Mouse (Mus musculus): ENCODE data around the gene Nps. TPM values are rescaled to one million over a fixed set of nuclear protein-coding genes. Genes with fewer than 3 reads are reported as not detected.
"Not testable (repeated sequence)": the region's sequence is repeated elsewhere in the genome, so short reads cannot be mapped to it uniquely, and the experiment has no call there.

Gene Nps
- not detected in 2 replicates for polyA plus RNA-seq (2015; fragmentation: Nextera tagmentation; extraction: Ambion mirVana)

DNA sequence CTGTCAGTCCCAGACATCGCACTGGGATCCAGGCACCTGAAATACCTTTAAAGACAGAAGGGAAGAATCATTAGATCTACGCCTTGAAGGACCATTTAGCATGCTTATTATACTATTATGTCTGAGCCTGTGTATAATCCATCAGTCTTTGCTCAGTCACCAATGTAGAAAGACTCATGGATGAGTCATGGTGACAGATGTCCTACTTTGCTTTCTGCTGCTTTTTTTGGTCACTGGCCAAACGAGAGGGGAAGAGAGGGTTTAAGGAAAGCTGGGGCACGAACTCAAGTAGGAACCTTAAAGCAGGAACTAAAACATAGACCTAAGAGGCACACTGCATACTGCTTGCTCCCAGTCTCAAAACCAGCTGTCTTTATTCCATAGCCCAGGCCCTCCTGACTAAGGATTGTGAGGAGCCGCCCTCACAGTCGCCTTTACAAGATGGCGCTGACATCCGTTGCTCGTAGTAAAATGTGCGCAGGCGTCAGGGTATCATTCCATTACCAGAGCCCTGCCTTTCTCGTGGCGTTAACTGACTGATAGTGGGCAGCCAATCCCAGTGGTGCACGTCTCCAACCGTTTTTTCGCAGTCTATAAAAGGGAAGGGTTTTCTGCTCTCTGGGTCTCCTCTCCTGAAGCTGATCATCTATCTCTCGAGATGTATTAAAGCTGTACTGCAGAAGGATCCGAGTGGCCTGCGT, at the start of gene Nps:
TSS of gene Nps (plus strand) at position 651 of the 701 bp plus-strand sequence.
- WGBS: 80% methylated on average over 19 of the region's 19 CpGs
- H3K9ac ChIP-seq; H3K27ac ChIP-seq (replicated peaks); H3K36me3 ChIP-seq; H3K9me3 ChIP-seq; H3K27me3 ChIP-seq (replicated peaks); H3K4me1 ChIP-seq; H3K4me2 ChIP-seq; H3K4me3 ChIP-seq; ATAC-seq (ENCODE audit: extremely low read depth, insufficient number of reproducible peaks, low FRiP score, low TSS enrichment): not testable (repeated sequence)

DNA sequence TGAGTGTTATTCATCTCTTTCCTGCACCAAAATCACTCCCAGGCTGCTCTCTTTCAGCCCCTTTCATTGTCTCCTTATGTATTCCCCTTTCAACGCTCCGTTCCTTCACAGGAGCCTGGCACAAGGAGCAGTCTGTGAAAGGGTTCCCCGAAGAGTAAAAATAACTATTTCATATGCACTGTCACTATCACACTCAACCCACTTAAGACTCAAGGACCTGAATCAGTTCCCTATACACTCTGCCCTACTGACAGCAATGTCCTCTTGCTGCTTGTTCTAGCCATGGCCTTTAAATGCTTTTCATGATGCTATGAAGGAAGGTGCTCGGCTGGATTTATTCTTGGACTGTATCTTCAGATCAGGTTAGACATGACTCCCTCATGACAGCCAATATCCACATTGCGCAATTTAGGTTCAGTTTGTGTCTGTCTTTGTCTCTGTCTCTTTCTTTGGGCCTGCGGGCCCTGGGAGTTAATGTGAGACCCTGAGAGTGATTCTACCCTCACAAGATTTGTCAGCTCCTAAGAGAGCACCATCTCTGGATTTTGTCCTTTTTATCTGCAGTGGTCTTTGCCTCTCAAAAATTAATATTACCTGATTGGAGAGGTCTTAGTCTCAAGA, 49.4 kb upstream of the Nps start:
- no peak overlapping the region for H3K4me2 ChIP-seq
- H3K36me3 ChIP-seq: no peaks in the 10 kb centered on the region
- WGBS: 62% methylated on average over 6 of the region's 6 CpGs
- H3K27me3 ChIP-seq (replicated peaks): peaks cover 4% of the 10 kb centered on the region; the same call in 1 of the 2 replicates
- H3K9ac ChIP-seq: no peak overlapping the region
- no peak overlapping the region for H3K4me3 ChIP-seq
- no peaks in the 10 kb centered on the region for H3K9me3 ChIP-seq
- H3K27ac ChIP-seq (replicated peaks): no peak overlapping the region
- no peak for ATAC-seq (ENCODE audit: extremely low read depth, insufficient number of reproducible peaks, low FRiP score, low TSS enrichment)
- peaks cover 14% of the 10 kb centered on the region for H3K4me1 ChIP-seq

DNA sequence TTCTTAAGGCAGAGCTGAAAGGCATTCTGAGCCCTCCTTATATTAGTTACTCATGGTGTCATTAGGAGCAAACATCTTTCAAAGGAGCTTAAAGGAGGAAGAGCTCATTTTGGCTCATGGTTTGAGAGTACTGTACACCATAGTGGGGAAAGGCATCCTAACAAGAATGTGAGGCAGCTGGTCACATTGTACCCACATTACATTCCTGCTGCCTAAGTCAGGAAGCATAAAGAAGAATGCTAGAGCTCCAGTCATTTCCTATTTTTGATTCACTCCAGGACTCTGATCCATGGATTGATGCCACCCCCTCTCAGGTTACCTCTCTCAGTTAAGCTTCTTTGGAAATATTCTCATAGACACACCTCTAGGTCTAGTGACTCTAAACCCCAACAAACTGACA, 48.2 kb upstream of the Nps start:
- Histone ChIP-seq H3K27me3 (replicated peaks) (peaks cover 4% of the 10 kb centered on the region; the same call in 1 of the 2 replicates), H3K4me1 (peaks cover 14% of the 10 kb centered on the region), H3K9ac (no peak overlapping the region), H3K27ac (replicated peaks) (no peak overlapping the region), H3K4me3 (no peak overlapping the region), H3K4me2 (no peak overlapping the region), H3K9me3 (no peaks in the 10 kb centered on the region), H3K36me3 (no peaks in the 10 kb centered on the region)
- ATAC-seq (ENCODE audit: extremely low read depth, insufficient number of reproducible peaks, low FRiP score, low TSS enrichment): no peak

DNA sequence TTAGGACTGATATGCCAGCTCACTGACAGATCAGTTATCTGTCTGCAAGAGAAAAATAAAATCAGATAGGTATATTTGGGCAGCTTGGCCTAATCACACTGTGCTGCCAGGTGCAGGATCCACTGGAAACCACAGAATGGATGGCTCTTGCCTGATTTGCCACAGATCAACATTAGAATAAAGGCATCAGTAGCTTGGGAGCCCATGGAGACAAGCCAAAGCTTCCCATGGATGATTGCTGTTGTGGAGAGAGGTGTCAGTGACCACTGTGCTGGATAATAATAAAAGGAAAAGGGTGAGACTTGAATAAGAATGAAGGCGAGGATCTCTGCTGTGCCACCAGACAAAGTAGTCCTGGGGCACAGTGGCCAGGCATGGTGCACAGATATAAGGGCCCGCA, 47.7 kb upstream of the Nps start:
- Histone ChIP-seq H3K9ac (no peak overlapping the region), H3K4me2 (no peak overlapping the region), H3K9me3 (no peaks in the 10 kb centered on the region), H3K27ac (replicated peaks) (no peak overlapping the region), H3K27me3 (replicated peaks) (peaks cover 4% of the 10 kb centered on the region; the same call in 1 of the 2 replicates), H3K4me1 (peaks cover 14% of the 10 kb centered on the region), H3K4me3 (no peak overlapping the region), H3K36me3 (no peaks in the 10 kb centered on the region)
- no peak for ATAC-seq (ENCODE audit: extremely low read depth, insufficient number of reproducible peaks, low FRiP score, low TSS enrichment)
- WGBS: 77% methylated on average over 2 of the region's 2 CpGs

DNA sequence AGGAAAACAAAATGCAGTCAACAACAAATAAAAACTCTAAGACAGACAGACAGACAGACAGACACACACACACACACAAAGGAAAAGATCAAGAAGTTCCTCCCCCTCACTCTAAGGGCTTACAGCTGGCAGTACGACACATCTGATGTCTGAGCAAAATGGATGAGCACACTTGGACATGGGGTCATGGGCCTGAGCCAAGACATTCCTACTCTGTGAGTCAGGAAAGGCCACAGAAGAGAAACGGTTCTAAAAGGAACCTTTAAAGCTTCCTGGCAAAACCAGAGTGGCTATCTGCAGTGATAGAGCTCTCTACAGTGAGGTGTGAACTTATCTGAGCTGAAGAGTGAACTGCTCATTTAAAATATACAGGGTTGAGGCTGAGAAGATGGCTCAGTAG, 46.0 kb upstream of the Nps start:
- 7% methylated on average over 2 of the region's 2 CpGs for WGBS
- Histone ChIP-seq H3K27me3 (replicated peaks) (0 out of 2 replicates have a peak, but pooled peaks cover under 1% of the 10 kb centered on the region), H3K9me3 (no peaks in the 10 kb centered on the region), H3K9ac (no peak overlapping the region), H3K27ac (replicated peaks) (no peak overlapping the region), H3K36me3 (no peaks in the 10 kb centered on the region), H3K4me2 (no peak overlapping the region), H3K4me3 (no peak overlapping the region), H3K4me1 (peaks cover 14% of the 10 kb centered on the region)
- no peak for ATAC-seq (ENCODE audit: extremely low read depth, insufficient number of reproducible peaks, low FRiP score, low TSS enrichment)

DNA sequence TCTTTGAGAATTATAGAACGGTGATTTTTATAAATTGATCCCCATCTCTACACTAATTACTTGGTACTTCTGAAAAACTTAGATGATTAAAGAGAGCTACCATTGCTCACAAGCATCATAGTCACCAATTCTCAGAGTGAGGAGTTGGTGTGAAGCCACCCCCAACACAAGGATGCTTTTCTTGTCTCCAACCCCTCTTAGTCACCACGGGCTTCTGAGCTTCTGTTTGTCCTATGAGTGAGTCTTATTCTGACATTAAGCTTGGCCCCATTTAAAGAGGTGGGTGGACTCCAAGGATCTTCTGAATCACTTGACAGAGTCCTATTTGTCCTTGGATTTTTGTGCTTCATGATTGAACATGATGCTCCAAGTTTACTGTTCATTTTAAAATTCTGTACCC, 37.0 kb upstream of the Nps start:
- H3K36me3 ChIP-seq: no peaks in the 10 kb centered on the region
- WGBS: 66% methylated on average over 2 of the region's 2 CpGs

DNA sequence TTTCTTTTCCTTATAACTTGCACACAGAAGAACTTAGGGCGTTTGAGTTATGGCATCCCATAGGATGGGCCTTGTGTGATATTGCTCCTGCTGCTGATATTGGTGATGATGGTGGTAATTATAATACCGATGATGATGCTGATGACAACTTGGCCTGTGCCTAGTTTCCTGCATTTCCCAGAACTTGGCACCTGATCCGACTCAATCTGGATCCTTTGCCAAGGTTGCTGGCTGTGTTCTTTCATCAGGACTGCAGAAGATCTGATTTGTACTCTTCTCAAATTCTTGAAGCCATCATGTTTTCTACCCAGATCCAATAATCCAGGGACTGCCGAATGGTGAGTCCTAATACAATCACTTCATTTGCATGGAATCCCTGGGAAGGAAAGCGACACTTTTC, 32.5 kb upstream of the Nps start:
- no peaks in the 10 kb centered on the region for H3K27me3 ChIP-seq (replicated peaks)
- 72% methylated on average over 5 of the region's 5 CpGs for WGBS

More for the DNA sequence above, 37.0 kb upstream of the Nps start:
- Histone ChIP-seq H3K4me3 (no peak overlapping the region), H3K4me1 (no peaks in the 10 kb centered on the region), H3K4me2 (no peak overlapping the region), H3K9ac (no peak overlapping the region), H3K9me3 (peaks cover 3% of the 10 kb centered on the region; the same call in 1 of the 2 replicates), H3K27me3 (replicated peaks) (no peaks in the 10 kb centered on the region), H3K27ac (replicated peaks) (no peak overlapping the region)
- no peak for ATAC-seq (ENCODE audit: extremely low read depth, insufficient number of reproducible peaks, low FRiP score, low TSS enrichment)

DNA sequence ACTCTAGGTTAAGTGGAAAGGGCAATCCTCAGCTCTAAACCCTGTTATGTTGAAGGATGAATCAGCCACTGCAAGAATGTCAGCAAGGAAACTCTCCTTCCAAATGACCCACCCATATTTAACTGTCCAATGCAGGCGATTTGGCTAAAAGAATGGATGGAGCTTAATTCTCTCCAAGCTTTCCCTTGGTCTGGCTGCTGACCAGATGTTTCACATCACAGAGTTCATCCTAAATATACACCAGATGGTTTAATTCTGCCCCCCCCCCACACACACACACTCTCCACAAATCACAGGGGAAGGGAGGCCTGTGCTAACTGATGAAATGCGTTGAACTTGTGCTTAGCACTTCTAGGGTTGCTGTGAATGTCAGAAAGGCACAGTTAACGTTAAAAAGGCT, 21.4 kb upstream of the Nps start:
- Histone ChIP-seq H3K27ac (replicated peaks) (no peak overlapping the region), H3K4me2 (no peak overlapping the region), H3K4me3 (no peak overlapping the region), H3K9ac (no peak overlapping the region), H3K36me3 (no peaks in the 10 kb centered on the region), H3K27me3 (replicated peaks) (no peaks in the 10 kb centered on the region), H3K9me3 (no peaks in the 10 kb centered on the region), H3K4me1 (no peaks in the 10 kb centered on the region)
- ATAC-seq (ENCODE audit: extremely low read depth, insufficient number of reproducible peaks, low FRiP score, low TSS enrichment): no peak
- 49% methylated on average over 3 of the region's 3 CpGs for WGBS

More for the DNA sequence above, 32.5 kb upstream of the Nps start:
- H3K4me3 ChIP-seq: no peak overlapping the region
- ATAC-seq (ENCODE audit: extremely low read depth, insufficient number of reproducible peaks, low FRiP score, low TSS enrichment): no peak
- H3K9ac ChIP-seq: no peak overlapping the region
- peaks cover 3% of the 10 kb centered on the region; the same call in 1 of the 2 replicates for H3K9me3 ChIP-seq
- no peak overlapping the region for H3K27ac ChIP-seq (replicated peaks)
- no peaks in the 10 kb centered on the region for H3K4me1 ChIP-seq
- H3K4me2 ChIP-seq: no peak overlapping the region
- no peaks in the 10 kb centered on the region for H3K36me3 ChIP-seq

DNA sequence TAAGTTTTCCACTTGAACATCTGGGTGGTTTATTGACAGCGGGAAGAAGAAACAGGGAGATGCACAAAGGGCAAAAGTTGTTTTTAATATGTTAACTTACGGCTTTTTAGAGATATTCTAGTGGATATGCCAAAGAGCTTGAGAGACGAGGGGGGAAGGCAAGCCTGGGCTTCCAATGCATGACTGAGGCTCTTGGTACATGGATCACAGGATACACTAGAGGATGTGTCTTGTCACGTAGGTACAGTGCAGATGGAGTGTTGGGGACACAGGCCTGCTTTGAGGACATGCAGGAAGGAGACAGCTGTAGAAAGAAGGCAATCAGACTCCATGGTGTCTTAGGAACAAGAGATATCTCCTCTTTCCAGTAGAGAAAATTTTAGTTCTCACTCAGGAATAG, 19.1 kb upstream of the Nps start:
- Histone ChIP-seq H3K27me3 (replicated peaks) (peaks cover 3% of the 10 kb centered on the region; the same call in 1 of the 2 replicates), H3K4me2 (no peak overlapping the region), H3K4me3 (no peak overlapping the region), H3K9me3 (no peaks in the 10 kb centered on the region), H3K36me3 (no peaks in the 10 kb centered on the region), H3K4me1 (no peaks in the 10 kb centered on the region), H3K9ac (no peak overlapping the region), H3K27ac (replicated peaks) (no peak overlapping the region)
- ATAC-seq (ENCODE audit: extremely low read depth, insufficient number of reproducible peaks, low FRiP score, low TSS enrichment): no peak
- 77% methylated on average over 4 of the region's 4 CpGs for WGBS

DNA sequence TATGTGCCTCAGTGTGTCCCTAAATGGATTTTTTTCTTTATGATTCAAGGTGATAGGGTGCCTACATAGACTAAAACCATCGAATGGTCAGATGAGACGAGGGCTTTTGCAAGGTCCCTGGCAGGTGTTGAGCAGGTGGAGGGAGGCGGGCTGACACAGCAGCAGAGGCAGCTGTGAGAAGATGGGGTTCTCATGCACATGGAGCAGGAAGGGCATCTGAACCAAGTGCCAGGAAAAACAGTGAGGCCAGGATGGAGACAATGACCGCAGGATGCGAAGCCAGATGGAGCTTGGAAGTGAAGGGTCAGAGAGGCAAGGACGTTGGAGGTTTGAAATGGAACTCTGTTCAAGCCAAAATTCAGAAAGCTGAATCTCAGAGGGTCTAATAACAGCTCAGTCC, 18.5 kb upstream of the Nps start:
- Histone ChIP-seq H3K9me3 (no peaks in the 10 kb centered on the region), H3K27ac (replicated peaks) (no peak overlapping the region), H3K9ac (no peak overlapping the region), H3K4me3 (no peak overlapping the region), H3K4me1 (no peaks in the 10 kb centered on the region), H3K27me3 (replicated peaks) (peaks cover 5% of the 10 kb centered on the region; the same call in 1 of the 2 replicates), H3K4me2 (no peak overlapping the region), H3K36me3 (no peaks in the 10 kb centered on the region)
- ATAC-seq (ENCODE audit: extremely low read depth, insufficient number of reproducible peaks, low FRiP score, low TSS enrichment): no peak
- WGBS: 66% methylated on average over 6 of the region's 6 CpGs

DNA sequence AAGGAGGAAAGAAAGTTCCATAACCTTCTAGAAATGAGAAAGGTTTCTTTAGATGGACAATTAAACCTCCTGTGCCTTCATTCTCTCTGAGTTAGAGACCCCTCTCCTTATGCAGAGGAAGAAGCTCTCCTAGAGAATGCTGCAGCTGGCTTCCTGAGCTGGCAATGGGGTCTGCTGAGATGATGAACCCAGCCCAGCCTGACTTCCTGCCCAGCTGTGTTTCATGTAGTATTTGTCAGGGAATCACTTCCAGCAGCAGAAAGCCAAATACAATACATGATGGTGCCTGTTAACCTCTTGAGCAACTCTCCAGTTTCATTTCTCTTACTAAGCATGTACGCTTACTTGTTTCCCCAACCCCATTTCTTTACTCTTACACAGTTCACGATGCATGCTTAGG, 17.9 kb upstream of the Nps start:
- Histone ChIP-seq H3K27ac (replicated peaks) (no peak overlapping the region), H3K36me3 (no peaks in the 10 kb centered on the region), H3K27me3 (replicated peaks) (peaks cover 5% of the 10 kb centered on the region; the same call in 1 of the 2 replicates), H3K4me1 (no peaks in the 10 kb centered on the region), H3K9ac (no peak overlapping the region), H3K4me2 (no peak overlapping the region), H3K4me3 (no peak overlapping the region), H3K9me3 (no peaks in the 10 kb centered on the region)
- ATAC-seq (ENCODE audit: extremely low read depth, insufficient number of reproducible peaks, low FRiP score, low TSS enrichment): no peak
- WGBS: 81% methylated on average over 2 of the region's 2 CpGs
